Mouse (Mus musculus) ES-E14 (cell line): ENCODE measurements around the gene Oxld1.

Experiments
- CHD2 ChIP-seq: IDR thresholded peaks from 2 replicates; pipeline ENCODE4 v1.6.1; 2014; ENCODE audit warnings: mild to moderate bottlenecking, low read depth, low read length, inconsistent platforms
- HCFC1 ChIP-seq: IDR thresholded peaks from 2 replicates; pipeline ENCODE4 v1.6.1; 2012; ENCODE audit warnings: low read length, inconsistent platforms, borderline replicate concordance; ENCODE audit not compliant: insufficient read depth
- MAFK ChIP-seq: IDR thresholded peaks from 2 replicates; pipeline ENCODE4 v1.6.1; 2014; ENCODE audit warnings: mild to moderate bottlenecking, low read depth, low read length, inconsistent platforms; ENCODE audit not compliant: insufficient read depth
- ZC3H11A ChIP-seq: IDR thresholded peaks from 2 replicates; pipeline ENCODE4 v1.6.1; 2012; ENCODE audit warnings: low read depth, mild to moderate bottlenecking, inconsistent platforms, low read length, borderline replicate concordance
- ZNF384 ChIP-seq: IDR thresholded peaks from 2 replicates; pipeline ENCODE4 v1.6.1; 2012; ENCODE audit warnings: low read depth, low read length, inconsistent platforms

- no peak for TF ChIP-seq CHD2
- TF ChIP-seq ZC3H11A: no peak
- TF ChIP-seq ZNF384: no peak
- no peak for TF ChIP-seq HCFC1
- peak; percentile 40; the same call in 1 of the 2 replicates for TF ChIP-seq MAFK
Observed at GRCm38 (mm10) chr11:120467736-120468092, 9.8 kb upstream of the Oxld1 start.
